Comparison of ENCODE assay signal across 22 mouse cellular contexts in genomic region chr6:48770696-48771095, GRCm38 (mm10). TPM values are rescaled to one million over a fixed set of nuclear protein-coding genes. Genes with fewer than 3 reads are reported as not detected.
DNase-seq lines count a peak whose midpoint lies in the region; ATAC-seq lines count a peak whose summit lies in the region.
"Had no signal": no experiment of that assay in that cellular context is flagged by ENCODE, and none has a peak within 500 bp of the region (broad histone marks: within the 10 kb centered on the region; RNA-seq: fewer than 3 reads in every experiment).

Gene Gimap3, minus strand, starts transcription at chr6:48770851.

- ATAC-seq in inflammation-experienced regulatory T-cells, adult 6 months: peak; percentile 72
- ATAC-seq: forebrain, embryonic 14.5 days had no signal

- DNase-seq in spleen, adult 18-20 months: peak; percentile 30 to 50
- no peak for DNase-seq in spleen, adult 12 weeks (ENCODE audit: low spot score)
- DNase-seq in CD8-positive naive resting alpha-beta T cell, adult 2 months (ENCODE audit: low read depth in 2 of 2, low spot score in 2 of 2): peak; percentile 45 to 59
- DNase-seq in thymus, postnatal 25 days: peak; percentile 32
- DNase-seq in c-Kit-positive CD71-positive TER-119-positive erythroid progenitor cells, embryonic 14.5 days (ENCODE audit: low spot score): no peak
- no peak for DNase-seq in layer of hippocampus, postnatal 14 days (ENCODE audit: low spot score in 2 of 2)
- DNase-seq: adrenal gland, adult 2 months; cerebellum, adult 9-11 months; embryo, embryonic 11 days; kidney, adult 8-10 months; liver, embryonic 13.5 days; lung, postnatal 14 days; retina, postnatal 1 day had no signal

RNA-seq across cellular contexts. Expression of gene Gimap3, which starts in this region (rescaled TPM):
- 1,000 to 10,000 TPM; 1,096 to 1,768 (median 1,751) TPM for polyA plus RNA-seq in inflammation-experienced regulatory T-cells, adult 6 months (2017; shearing (Covaris generic))
- total RNA-seq in layer of hippocampus, postnatal 14 days (2021): not detected
- total RNA-seq: granulocyte monocyte progenitor cell, adult 5-6 weeks; layer of hippocampus, adult 18-20 months; left cerebral cortex, adult 18-20 months had no signal
- polyA plus RNA-seq: forebrain, embryonic 14.5 days; hindbrain, embryonic 15.5 days; limb, embryonic 11.5 days; midbrain, embryonic 12.5 days; neural tube, embryonic 12.5 days had no signal

Comparison
In these comparisons a context has a peak if more than half of its experiments do, and no peak if none do; other contexts are left out.
1. DNase-seq: peak in spleen, adult 18-20 months (2 of 2), CD8-positive naive resting alpha-beta T cell, adult 2 months (2 of 2) and thymus, postnatal 25 days (single experiment); none in spleen, adult 12 weeks (single experiment), c-Kit-positive CD71-positive TER-119-positive erythroid progenitor cells, embryonic 14.5 days (single experiment) and layer of hippocampus, postnatal 14 days (0 of 2).